Mouse (Mus musculus) liver, postnatal 0 days (tissue): ENCODE data around the gene Klf6. TPM values are rescaled to one million over a fixed set of nuclear protein-coding genes. Genes with fewer than 3 reads are reported as not detected.

Experiments
- ATAC-seq: fragments of 200-750 bp; cut with Nextera tagmentation; 2 replicates; pipeline ENCODE4 v1.8.0; 2017; ENCODE audit warnings: mild to moderate bottlenecking, moderate library complexity
- DNase-seq: peaks from one replicate; pipeline ENCODE4 v3.0.0-alpha.2; 2016
- H3K27ac ChIP-seq: fragments of 300-500 bp; sonication (generic); 2 replicates; pipeline ENCODE4 v1.5.1; 2014; ENCODE audit warnings: antibody characterized with exemption, moderate library complexity, mild to moderate bottlenecking, low read depth
- H3K27me3 ChIP-seq: fragments of 300-500 bp; sonication (generic); 2 replicates; pipeline ENCODE4 v1.6.1; 2014; ENCODE audit warnings: low read length, control low read depth, mixed read lengths; ENCODE audit not compliant: insufficient read depth
- H3K36me3 ChIP-seq: fragments of 300-500 bp; sonication (generic); replicated peaks from 2 replicates; pipeline ENCODE4 v1.6.1; 2014; ENCODE audit warnings: mild to moderate bottlenecking, control low read depth, low read length, moderate library complexity, mixed read lengths; ENCODE audit not compliant: insufficient read depth
- H3K4me1 ChIP-seq: fragments of 300-500 bp; sonication (generic); 2 replicates; pipeline ENCODE4 v1.6.1; 2014; ENCODE audit warnings: antibody characterized with exemption, mild to moderate bottlenecking, control low read depth; ENCODE audit not compliant: insufficient read depth
- H3K4me2 ChIP-seq: fragments of 300-500 bp; sonication (generic); 2 replicates; pipeline ENCODE4 v1.6.1; 2014; ENCODE audit warnings: low read depth, mild to moderate bottlenecking, low read length, moderate library complexity, mixed read lengths
- H3K4me3 ChIP-seq: fragments of 300-500 bp; sonication (generic); 2 replicates; pipeline ENCODE4 v1.5.1; 2014; ENCODE audit warnings: low read depth, low read length
- H3K9ac ChIP-seq: fragments of 300-500 bp; sonication (generic); replicated peaks from 2 replicates; pipeline ENCODE4 v1.6.1; 2014; ENCODE audit warnings: mild to moderate bottlenecking, moderate library complexity
- H3K9me3 ChIP-seq: fragments of 300-500 bp; sonication (generic); 2 replicates; pipeline ENCODE4 v1.6.1; 2016; ENCODE audit warnings: mild to moderate bottlenecking, control low read depth, low read length, mixed read lengths
- CTCF ChIP-seq: sonication (generic); IDR thresholded peaks from 2 replicates; pipeline ENCODE4 v1.5.1; 2016; ENCODE audit warnings: antibody characterized with exemption, low read depth
- EP300 ChIP-seq: IDR thresholded peaks from 2 replicates; pipeline ENCODE4 v1.6.1; 2016; ENCODE audit warnings: antibody characterized with exemption, low read depth, mild to moderate bottlenecking
- WGBS: fragments of 180-500 bp; shearing (Covaris S2); extraction: QIAGEN DNeasy Blood & Tissue Kit; methylation state at CpG from one replicate; pipeline ENCODE4 v1.1.7; 2014; ENCODE audit not compliant: insufficient replicate concordance; 5-methylcytosine and 5-hydroxymethylcytosine counted together
- polyA plus RNA-seq: library from polyadenylated mRNA; unstranded; fragments of >200 nt; fragmentation: Nextera tagmentation; extraction: Ambion mirVana; gene quantifications from 2 replicates; pipeline ENCODE4 v1.2.1, GENCODE M21; 2015

Klf6 gene
- polyA plus RNA-seq, 1 experiment from 2014 or later = 18.9 TPM

DNA sequence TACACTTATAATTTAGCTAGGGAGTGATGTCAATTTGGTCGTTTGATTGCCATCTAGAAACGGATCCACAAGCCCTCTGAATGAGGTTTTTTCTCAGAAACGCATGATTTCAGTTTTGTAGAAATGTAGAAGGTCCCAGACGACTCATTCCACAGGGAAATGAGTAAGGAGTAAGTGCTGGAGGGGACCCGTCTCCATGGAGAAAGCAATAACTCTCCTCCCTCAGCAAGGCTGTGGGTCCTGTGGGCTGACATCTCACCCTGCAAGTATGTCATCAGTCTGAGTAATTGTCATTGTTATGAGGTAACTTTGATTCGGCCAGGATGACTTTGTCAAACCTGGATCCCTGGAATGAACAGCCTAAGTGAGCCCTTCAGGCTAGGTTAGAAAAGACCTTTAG, 4.8 kb downstream of the Klf6 start:
- DNase-seq = no peak
- 73% methylated on average over 6 of the region's 6 CpGs for WGBS

DNA sequence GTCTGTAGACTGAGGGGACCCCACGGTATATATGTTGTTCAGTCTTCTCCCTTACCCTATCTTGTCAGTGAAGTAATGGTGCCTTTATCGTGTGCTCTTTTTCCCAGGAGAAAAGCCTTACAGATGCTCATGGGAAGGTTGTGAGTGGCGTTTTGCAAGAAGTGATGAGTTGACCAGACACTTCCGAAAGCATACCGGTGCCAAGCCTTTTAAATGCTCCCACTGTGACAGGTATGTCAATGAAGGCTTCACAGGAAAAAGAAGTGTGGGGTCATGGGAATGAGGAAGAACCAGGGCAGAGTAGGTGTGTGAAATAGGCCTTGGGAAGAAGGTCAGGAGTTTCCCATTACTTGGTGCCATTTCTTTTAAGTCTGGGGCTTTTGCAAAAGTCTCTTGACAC, 5.2 kb downstream of the Klf6 start:
- ATAC-seq = no peak
- peaks cover 35% of the 10 kb centered on the region for H3K36me3 ChIP-seq

More for the DNA sequence above, 4.8 kb downstream of the Klf6 start:
- Histone ChIP-seq H3K9ac (no peak overlapping the region), H3K27me3 (no peaks in the 10 kb centered on the region), H3K27ac (no peak overlapping the region), H3K36me3 (peaks cover 35% of the 10 kb centered on the region), H3K4me1 (peaks cover 17% of the 10 kb centered on the region), H3K9me3 (no peaks in the 10 kb centered on the region), H3K4me3 (no peak overlapping the region), H3K4me2 (peak overlapping the region; percentile 4; the same call in 1 of the 2 replicates)
- no peak for ATAC-seq
- no peak for TF ChIP-seq CTCF

GRCm38 (mm10) chr13:5868376-5868775, 7.1 kb downstream of the Klf6 start:
- TF ChIP-seq EP300 = no peak
- no peak for TF ChIP-seq CTCF
- Histone ChIP-seq H3K4me2 (no peak overlapping the region), H3K4me1 (peaks cover 13% of the 10 kb centered on the region), H3K9me3 (no peaks in the 10 kb centered on the region), H3K27ac (no peak overlapping the region), H3K27me3 (no peaks in the 10 kb centered on the region), H3K9ac (no peak overlapping the region), H3K4me3 (no peak overlapping the region), H3K36me3 (peaks cover 35% of the 10 kb centered on the region)
- WGBS = 75% methylated on average over 8 of the region's 8 CpGs
- DNase-seq = no peak
- ATAC-seq = no peak

More for the DNA sequence above, 5.2 kb downstream of the Klf6 start:
- no peak overlapping the region; the same call in 1 of the 2 replicates for H3K4me2 ChIP-seq
- no peak for DNase-seq
- WGBS = 91% methylated on average over 5 of the region's 5 CpGs
- H3K9ac ChIP-seq = no peak overlapping the region
- no peak overlapping the region for H3K4me3 ChIP-seq
- H3K9me3 ChIP-seq = no peaks in the 10 kb centered on the region
- no peaks in the 10 kb centered on the region for H3K27me3 ChIP-seq
- peaks cover 17% of the 10 kb centered on the region for H3K4me1 ChIP-seq
- H3K27ac ChIP-seq = no peak overlapping the region
- no peak for TF ChIP-seq EP300
- no peak for TF ChIP-seq CTCF

- Histone ChIP-seq H3K27ac (no peak overlapping the region), H3K9ac (no peak overlapping the region), H3K27me3 (no peaks in the 10 kb centered on the region), H3K4me3 (no peak overlapping the region), H3K4me2 (no peak overlapping the region), H3K9me3 (no peaks in the 10 kb centered on the region), H3K4me1 (peaks cover 11% of the 10 kb centered on the region; the same call in 1 of the 2 replicates), H3K36me3 (peaks cover 35% of the 10 kb centered on the region)
- no peak for ATAC-seq
- TF ChIP-seq EP300 (no peak), CTCF (no peak)
- 64% methylated on average over 5 of the region's 5 CpGs for WGBS
- no peak for DNase-seq
Observed at GRCm38 (mm10) chr13:5869433-5869832, 8.2 kb downstream of the Klf6 start.

GRCm38 (mm10) chr13:5869842-5870241, 8.6 kb downstream of the Klf6 start:
- Histone ChIP-seq H3K9ac (no peak overlapping the region), H3K4me2 (peak overlapping the region; percentile 23; the same call in 1 of the 2 replicates), H3K36me3 (peaks cover 35% of the 10 kb centered on the region), H3K4me3 (no peak overlapping the region), H3K27ac (no peak overlapping the region), H3K4me1 (peaks cover 11% of the 10 kb centered on the region; the same call in 1 of the 2 replicates), H3K27me3 (no peaks in the 10 kb centered on the region), H3K9me3 (no peaks in the 10 kb centered on the region)
- DNase-seq (no peak), ATAC-seq (peak; percentile 64)
- no peak for TF ChIP-seq CTCF
- 34% methylated on average over 7 of the region's 7 CpGs for WGBS

DNA sequence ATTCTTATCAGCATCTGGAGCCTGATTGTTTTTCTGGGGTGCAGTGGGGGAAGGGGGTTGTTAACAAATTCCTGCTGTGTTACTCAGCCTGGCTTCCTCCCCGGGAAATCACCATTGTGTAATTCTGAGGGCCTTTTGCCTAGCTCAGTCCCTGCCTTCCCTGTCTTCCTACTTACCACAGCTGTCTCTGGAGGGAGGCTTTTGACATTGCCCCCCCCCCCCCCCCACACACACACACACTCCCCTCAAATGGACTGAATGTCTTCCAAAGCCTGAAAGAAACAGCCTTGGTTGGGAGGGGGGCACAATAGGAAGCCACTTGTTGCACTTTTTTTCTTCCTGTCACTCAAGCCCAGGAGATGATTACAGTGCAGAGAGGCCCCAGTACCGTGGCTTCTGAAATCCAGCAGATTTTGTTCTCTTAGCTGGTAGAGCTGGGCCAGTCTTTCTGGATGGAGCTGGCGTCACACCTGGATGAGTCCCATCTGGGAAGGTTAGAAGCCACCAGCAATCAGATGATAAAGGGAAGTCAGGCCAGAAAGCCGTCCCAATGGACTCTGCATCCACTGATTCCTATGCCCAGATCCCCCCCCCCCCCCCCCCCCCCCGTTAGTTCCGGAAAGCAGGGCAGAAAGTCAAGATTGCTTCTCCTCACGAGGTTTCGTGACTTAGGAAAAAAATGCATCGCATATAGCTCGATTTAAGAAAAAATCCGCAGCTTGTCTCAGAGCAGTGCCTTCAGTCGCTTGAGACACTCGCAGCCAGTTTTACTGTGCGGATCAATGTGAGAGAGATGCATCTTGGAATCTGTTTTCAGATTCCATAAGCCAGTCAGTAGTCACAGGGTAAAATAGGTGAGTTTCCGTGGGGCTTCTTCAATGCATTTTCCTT, 9.3 kb downstream of the Klf6 start:
- DNase-seq = peak; percentile 43
- 34% methylated on average over 14 of the region's 15 CpGs for WGBS
- TF ChIP-seq EP300 (no peak), CTCF (no peak)

More for the DNA sequence above, 9.3 kb downstream of the Klf6 start:
- H3K4me3 ChIP-seq = no peak overlapping the region
- no peaks in the 10 kb centered on the region for H3K9me3 ChIP-seq
- no peak overlapping the region for H3K9ac ChIP-seq
- H3K27me3 ChIP-seq = no peaks in the 10 kb centered on the region
- peak overlapping the region; percentile 64 for H3K27ac ChIP-seq
- peaks cover 11% of the 10 kb centered on the region; the same call in 1 of the 2 replicates for H3K4me1 ChIP-seq
- peaks cover 27% of the 10 kb centered on the region for H3K36me3 ChIP-seq
- peak overlapping the region; percentile 39 for H3K4me2 ChIP-seq
- peak; percentile 74 for ATAC-seq
